Mouse (Mus musculus) C2C12 (cell line): ENCODE measurements around the gene Itgav. TPM values are rescaled to one million over a fixed set of nuclear protein-coding genes. Genes with fewer than 3 reads are reported as not detected.

Experiments
- H3K27me3 ChIP-seq: one replicate; pipeline ENCODE4 v1.6.1; 2011; ENCODE audit not compliant: control insufficient read depth, insufficient read depth, insufficient read length
- H3K36me3 ChIP-seq: one replicate; pipeline ENCODE4 v1.6.1; 2011; ENCODE audit not compliant: control insufficient read depth, insufficient read depth
- H3K4me3 ChIP-seq: one replicate; pipeline ENCODE4 v1.5.1; 2011; ENCODE audit warnings: mild to moderate bottlenecking, control low read depth; ENCODE audit not compliant: poor library complexity, insufficient read depth, severe bottlenecking
- H3K79me2 ChIP-seq: one replicate; pipeline ENCODE4 v1.6.1; 2011; ENCODE audit not compliant: control insufficient read depth, insufficient read depth
- H3K79me3 ChIP-seq: one replicate; pipeline ENCODE4 v1.6.1; 2011; ENCODE audit warnings: low read depth, control low read depth
- H3ac ChIP-seq: one replicate; pipeline ENCODE3; 2011; ENCODE audit warnings: low read depth; ENCODE audit not compliant: control insufficient read depth, insufficient read length
- CEBPB ChIP-seq: IDR thresholded peaks from one replicate; pipeline ENCODE4 v1.6.1; 2011; ENCODE audit warnings: low read depth, mild to moderate bottlenecking, control low read depth, moderate library complexity
- CTCF ChIP-seq: IDR thresholded peaks from one replicate; pipeline ENCODE4 v1.5.1; 2011; ENCODE audit not compliant: control insufficient read depth, insufficient read depth, insufficient read length
- FOSL1 ChIP-seq: IDR thresholded peaks from one replicate; pipeline ENCODE4 v1.8.0; 2011; ENCODE audit warnings: mild to moderate bottlenecking, low read length; ENCODE audit not compliant: poor library complexity, insufficient read depth, severe bottlenecking
- MAX ChIP-seq: IDR thresholded peaks from one replicate; pipeline ENCODE4 v1.6.1; 2011; ENCODE audit warnings: mild to moderate bottlenecking, control low read depth
- MYOD1 ChIP-seq: IDR thresholded peaks from one replicate; pipeline ENCODE4 v1.6.1; 2011; ENCODE audit warnings: low read depth; ENCODE audit not compliant: control insufficient read depth, insufficient read length
- MYOG ChIP-seq: IDR thresholded peaks from one replicate; pipeline ENCODE4 v1.6.1; 2011; ENCODE audit not compliant: control insufficient read depth, insufficient read length; ENCODE audit errors: extremely low read depth
- USF1 ChIP-seq: IDR thresholded peaks from one replicate; pipeline ENCODE4 v1.6.1; 2011; ENCODE audit warnings: low read depth, mild to moderate bottlenecking, control low read depth, moderate library complexity
- polyA plus RNA-seq: library from polyadenylated mRNA; unstranded; fragments of >200 nt; fragmentation: generic; extraction: Trizol; gene quantifications from one replicate; pipeline ENCODE4 v1.2.1, GENCODE M21; 2012; ENCODE audit warnings: missing spikeins

Itgav gene
- polyA plus RNA-seq, 1 experiment: 32.1 TPM

DNA sequence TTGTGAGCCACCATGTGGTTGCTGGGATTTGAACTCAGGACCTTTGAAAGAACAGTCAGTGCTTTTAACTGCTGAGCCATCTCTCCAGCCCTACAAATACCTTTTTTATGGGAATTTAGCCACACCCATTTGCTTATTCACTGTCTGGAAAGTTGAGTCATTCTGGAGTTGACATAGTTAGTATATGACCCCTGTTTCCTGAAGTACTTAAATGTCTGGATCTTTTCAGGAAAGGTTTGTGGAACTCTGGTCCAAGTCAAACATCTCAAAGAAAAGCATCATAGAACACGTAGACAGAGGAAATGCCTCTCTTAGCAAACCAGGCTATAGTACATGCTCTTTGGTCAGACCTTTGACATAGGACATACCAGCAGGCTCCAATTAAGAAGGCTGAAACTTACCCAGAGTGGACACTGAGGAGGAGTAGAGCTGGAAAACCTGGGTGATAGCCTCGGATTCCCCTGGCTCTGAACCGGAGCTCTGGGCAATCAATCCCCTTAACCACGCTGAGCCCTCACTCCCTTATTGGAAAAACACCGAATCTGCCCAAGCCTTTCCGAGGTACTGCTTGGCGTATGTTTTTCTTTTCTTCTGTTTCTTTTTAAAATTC lies 34.5 kb downstream of the Itgav start:
- Histone ChIP-seq H3K36me3 (peaks cover 62% of the 10 kb centered on the region), H3ac (no peak overlapping the region), H3K4me3 (no peak overlapping the region), H3K79me3 (peaks cover 16% of the 10 kb centered on the region), H3K79me2 (peaks cover 44% of the 10 kb centered on the region), H3K27me3 (no peaks in the 10 kb centered on the region)
- TF ChIP-seq MAX: no peak
- TF ChIP-seq CTCF: no peak
- TF ChIP-seq USF1: no peak
- TF ChIP-seq CEBPB: no peak
- no peak for TF ChIP-seq MYOG
- TF ChIP-seq MYOD1: no peak
- TF ChIP-seq FOSL1: no peak

DNA sequence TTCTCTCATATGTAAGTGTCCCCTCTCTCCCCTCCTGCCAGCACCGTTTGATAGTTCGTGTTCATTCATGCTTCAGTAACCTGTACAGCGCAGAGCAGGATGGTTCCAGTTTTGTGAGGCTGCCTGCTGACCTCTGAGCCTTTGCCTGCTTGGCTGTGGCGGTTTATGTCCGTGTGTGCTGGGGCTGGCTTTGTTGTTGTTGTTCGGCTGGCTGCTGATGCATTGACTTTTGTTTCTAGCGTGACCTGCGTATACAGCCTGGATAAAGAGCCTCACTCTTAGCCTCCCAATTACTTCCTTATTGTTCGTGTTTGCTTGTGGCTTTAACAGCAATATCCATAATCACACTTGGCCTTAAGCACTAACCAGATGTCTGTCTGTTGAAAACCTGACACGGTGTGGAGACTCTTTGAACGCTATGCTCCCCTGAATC lies 35.0 kb downstream of the Itgav start:
- TF ChIP-seq CTCF (no peak), FOSL1 (no peak)
- H3K36me3 ChIP-seq: peaks cover 62% of the 10 kb centered on the region
- H3ac ChIP-seq: no peak overlapping the region
- peaks cover 16% of the 10 kb centered on the region for H3K79me3 ChIP-seq
- peaks cover 38% of the 10 kb centered on the region for H3K79me2 ChIP-seq
- H3K27me3 ChIP-seq: no peaks in the 10 kb centered on the region
- no peak overlapping the region for H3K4me3 ChIP-seq

DNA sequence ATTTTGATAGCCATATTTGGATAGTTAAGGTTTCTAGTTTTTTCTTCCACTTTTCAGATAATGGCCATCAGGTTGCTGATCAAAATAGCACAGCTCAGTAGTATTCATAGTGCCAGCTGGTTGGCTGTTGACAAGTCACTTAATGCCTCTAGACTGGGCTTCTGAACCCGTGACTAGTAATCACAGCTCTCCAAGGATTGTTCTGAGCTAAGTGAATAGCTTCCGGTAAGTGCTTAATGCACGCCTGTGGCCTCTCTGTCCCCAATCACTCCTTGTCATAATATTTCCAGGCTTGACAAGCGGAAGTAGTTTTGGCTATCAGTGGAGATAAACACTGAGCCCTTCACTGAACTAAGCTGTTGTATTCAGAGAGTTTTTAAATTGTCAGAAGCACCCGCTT lies 35.5 kb downstream of the Itgav start:
- H3K27me3 ChIP-seq: no peaks in the 10 kb centered on the region
- H3ac ChIP-seq: no peak overlapping the region
- peaks cover 16% of the 10 kb centered on the region for H3K79me3 ChIP-seq
- H3K36me3 ChIP-seq: peaks cover 62% of the 10 kb centered on the region
- H3K4me3 ChIP-seq: no peak overlapping the region
- TF ChIP-seq CEBPB (no peak), CTCF (no peak), FOSL1 (no peak), MYOG (no peak), MYOD1 (no peak), USF1 (no peak), MAX (no peak)
- peaks cover 34% of the 10 kb centered on the region for H3K79me2 ChIP-seq

DNA sequence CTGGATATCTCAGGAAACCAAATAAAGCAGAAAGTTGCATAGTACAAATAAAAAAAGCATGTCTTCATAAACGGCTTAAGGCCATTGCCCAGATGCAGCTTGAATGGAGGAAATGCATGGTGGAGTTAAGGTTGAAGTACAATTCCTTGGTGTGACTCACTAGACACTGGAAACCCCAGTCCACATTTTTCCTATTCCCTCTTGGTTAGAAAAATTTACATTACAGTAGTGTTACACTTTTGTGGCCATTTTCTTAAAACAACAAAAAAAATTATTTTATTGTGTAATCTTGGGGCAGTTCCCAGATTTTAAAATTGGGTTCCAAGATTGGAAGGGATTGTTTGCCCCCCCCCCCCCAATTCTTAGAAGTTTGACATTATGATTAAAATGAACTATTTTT lies 35.9 kb downstream of the Itgav start:
- Histone ChIP-seq H3K79me2 (peaks cover 31% of the 10 kb centered on the region), H3K79me3 (peaks cover 16% of the 10 kb centered on the region), H3K27me3 (no peaks in the 10 kb centered on the region), H3K36me3 (peaks cover 58% of the 10 kb centered on the region), H3K4me3 (no peak overlapping the region), H3ac (no peak overlapping the region)
- TF ChIP-seq MYOG (no peak), MYOD1 (no peak), CEBPB (peak; percentile 51)

DNA sequence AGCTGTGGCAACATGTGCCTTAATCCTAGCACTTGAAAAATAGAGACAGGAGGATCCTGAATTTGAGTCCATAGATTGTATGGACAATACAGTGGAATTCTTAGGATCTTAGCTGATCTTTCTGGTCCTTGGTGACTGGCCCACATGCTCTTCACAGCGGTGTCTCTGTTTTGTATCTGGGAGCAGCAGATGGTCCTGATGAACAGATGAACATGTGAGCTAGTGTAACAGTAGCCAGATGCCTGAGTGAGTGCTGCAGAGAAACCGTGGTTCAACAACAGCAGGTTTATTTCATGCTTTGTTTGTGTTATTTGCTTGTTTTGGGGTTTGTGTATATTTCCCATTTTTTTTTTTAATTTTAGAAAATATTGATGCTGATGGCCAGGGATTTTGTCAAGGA lies 37.3 kb downstream of the Itgav start:
- peaks cover 16% of the 10 kb centered on the region for H3K79me3 ChIP-seq
- H3K4me3 ChIP-seq: no peak overlapping the region
- no peaks in the 10 kb centered on the region for H3K27me3 ChIP-seq
- peaks cover 24% of the 10 kb centered on the region for H3K79me2 ChIP-seq
- TF ChIP-seq CEBPB (no peak), MYOD1 (no peak), FOSL1 (no peak), USF1 (no peak), MYOG (no peak), CTCF (no peak), MAX (no peak)
- H3ac ChIP-seq: no peak overlapping the region
- peaks cover 56% of the 10 kb centered on the region for H3K36me3 ChIP-seq
